Mouse (Mus musculus) embryonic facial prominence, embryonic 12.5 days (tissue): Measurements from ENCODE around the gene F2rl2. TPM values are rescaled to one million over a fixed set of nuclear protein-coding genes. Genes with fewer than 3 reads are reported as not detected.

Experiments
- ATAC-seq: fragments of 200-750 bp; cut with Nextera tagmentation; 2 replicates; pipeline ENCODE4 v1.8.0; 2017; ENCODE audit not compliant: insufficient number of reproducible peaks, insufficient read depth, low FRiP score, low TSS enrichment
- H3K27ac ChIP-seq: fragments of 300-500 bp; sonication (generic); 2 replicates; pipeline ENCODE4 v1.5.1; 2016; ENCODE audit warnings: mild to moderate bottlenecking
- H3K27me3 ChIP-seq: fragments of 300-500 bp; sonication (generic); 2 replicates; pipeline ENCODE4 v1.6.1; 2016; ENCODE audit warnings: mild to moderate bottlenecking, moderate library complexity
- H3K36me3 ChIP-seq: fragments of 300-500 bp; sonication (generic); 2 replicates; pipeline ENCODE4 v1.6.1; 2016; ENCODE audit warnings: mild to moderate bottlenecking
- H3K4me1 ChIP-seq: fragments of 300-500 bp; sonication (generic); 2 replicates; pipeline ENCODE4 v1.6.1; 2016
- H3K4me2 ChIP-seq: fragments of 300-500 bp; sonication (generic); replicated peaks from 2 replicates; pipeline ENCODE4 v1.6.1; 2016; ENCODE audit warnings: mild to moderate bottlenecking, moderate library complexity
- H3K4me3 ChIP-seq: fragments of 300-500 bp; sonication (generic); 2 replicates; pipeline ENCODE4 v1.5.1; 2016; ENCODE audit warnings: mild to moderate bottlenecking
- H3K9ac ChIP-seq: fragments of 300-500 bp; sonication (generic); 2 replicates; pipeline ENCODE4 v1.6.1; 2016; ENCODE audit warnings: mild to moderate bottlenecking, moderate library complexity
- H3K9me3 ChIP-seq: fragments of 300-500 bp; sonication (generic); 2 replicates; pipeline ENCODE4 v1.6.1; 2016; ENCODE audit warnings: mild to moderate bottlenecking, moderate library complexity
- WGBS: fragments of 180-500 bp; shearing (Covaris S2); methylation state at CpG from one replicate; pipeline ENCODE4 v1.1.7; 2016; 5-methylcytosine and 5-hydroxymethylcytosine counted together
- polyA plus RNA-seq: library from polyadenylated mRNA; unstranded; fragments of >200 nt; fragmentation: Nextera tagmentation; extraction: Ambion mirVana; gene quantifications from 2 replicates; pipeline ENCODE4 v1.2.1, GENCODE M21; 2016

F2rl2 gene
- polyA plus RNA-seq, 1 experiment from 2014 or later: 1.2 TPM

DNA sequence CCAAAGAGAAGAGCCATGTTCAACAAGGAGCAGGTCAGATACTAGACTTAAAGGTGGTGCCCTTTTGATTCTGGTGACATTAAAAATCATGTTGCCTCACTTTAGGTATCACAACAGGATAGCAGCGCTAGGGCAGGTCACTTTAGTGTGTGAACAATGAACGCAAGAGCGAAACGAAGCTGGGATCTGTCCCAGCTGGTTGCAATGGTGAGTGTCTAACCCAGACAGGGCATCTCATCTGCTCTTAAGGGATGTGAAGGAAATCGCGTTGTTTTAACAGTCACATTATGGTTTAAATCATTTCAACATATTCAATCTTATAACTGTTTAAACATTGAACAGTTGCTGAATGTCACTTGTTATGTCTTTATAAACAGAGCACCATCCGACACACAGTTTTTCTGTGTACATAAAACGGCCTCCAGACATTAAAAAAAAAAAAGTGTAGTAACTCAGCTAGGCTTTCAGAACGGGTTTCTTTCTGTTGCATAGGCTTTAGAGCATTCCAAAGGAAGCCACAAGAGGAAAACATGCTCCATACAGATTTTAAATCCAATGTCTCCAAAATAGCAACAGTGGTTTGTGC, 46.3 kb downstream of the F2rl2 start:
- no peak overlapping the region for H3K4me2 ChIP-seq
- ATAC-seq: no peak
- no peak overlapping the region for H3K4me3 ChIP-seq
- no peaks in the 10 kb centered on the region for H3K9me3 ChIP-seq
- no peaks in the 10 kb centered on the region for H3K27me3 ChIP-seq
- peaks cover 30% of the 10 kb centered on the region for H3K4me1 ChIP-seq
- WGBS: 66% methylated on average over 9 of the region's 9 CpGs
- no peak overlapping the region for H3K9ac ChIP-seq
- H3K36me3 ChIP-seq: no peaks in the 10 kb centered on the region
- H3K27ac ChIP-seq: peak overlapping the region; percentile 51; the same call in 1 of the 2 replicates

DNA sequence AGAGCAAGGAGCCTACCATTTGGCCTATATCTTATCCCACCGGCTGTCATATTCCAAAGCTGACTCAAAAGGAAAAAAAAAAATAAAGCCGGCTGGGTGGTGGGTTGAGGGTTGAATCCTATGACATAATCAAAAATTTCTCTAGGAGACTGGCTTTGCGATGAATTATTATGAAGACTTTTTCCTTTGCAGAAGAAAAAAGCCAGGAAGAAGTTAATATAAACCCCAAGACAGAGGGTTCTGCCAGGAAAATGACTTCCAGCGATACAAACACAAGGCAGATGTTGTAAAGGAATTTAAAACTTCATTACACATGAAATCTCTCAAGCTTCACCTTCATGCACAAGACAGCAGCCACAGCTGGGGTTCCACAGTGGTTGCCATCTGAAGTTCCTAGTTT, 48.8 kb downstream of the F2rl2 start:
- 46% methylated on average over 4 of the region's 4 CpGs for WGBS
- Histone ChIP-seq H3K9me3 (no peaks in the 10 kb centered on the region), H3K4me1 (peaks cover 27% of the 10 kb centered on the region), H3K36me3 (no peaks in the 10 kb centered on the region), H3K9ac (no peak overlapping the region), H3K27me3 (no peaks in the 10 kb centered on the region), H3K4me2 (no peak overlapping the region), H3K4me3 (no peak overlapping the region), H3K27ac (peak overlapping the region; percentile 58; the same call in 1 of the 2 replicates)
- no peak for ATAC-seq

DNA sequence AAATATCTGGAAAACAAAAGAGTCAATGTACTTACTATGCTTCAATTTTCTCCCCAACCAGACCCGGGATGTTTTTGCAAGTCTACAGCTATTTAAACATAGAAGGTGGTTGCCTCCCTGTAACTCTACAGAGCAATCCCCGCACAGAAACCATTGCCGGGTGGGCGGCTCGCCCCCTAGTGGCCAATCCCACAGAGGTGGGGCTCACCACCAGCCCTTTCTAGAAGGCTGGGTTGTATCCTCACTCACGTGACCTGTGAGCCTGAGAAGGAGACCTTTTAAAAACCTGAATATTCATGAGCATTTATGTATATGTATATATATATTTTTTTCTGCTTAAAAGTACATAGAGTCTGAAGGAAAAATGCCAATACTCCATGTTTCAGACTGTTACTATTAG, 49.9 kb downstream of the F2rl2 start:
- Histone ChIP-seq H3K4me3 (no peak overlapping the region), H3K4me2 (no peak overlapping the region), H3K4me1 (peaks cover 25% of the 10 kb centered on the region), H3K9ac (no peak overlapping the region), H3K9me3 (no peaks in the 10 kb centered on the region), H3K36me3 (no peaks in the 10 kb centered on the region), H3K27ac (no peak overlapping the region), H3K27me3 (no peaks in the 10 kb centered on the region)
- 7% methylated on average over 6 of the region's 6 CpGs for WGBS
- ATAC-seq: peak; percentile 77; the same call in 1 of the 2 replicates

DNA sequence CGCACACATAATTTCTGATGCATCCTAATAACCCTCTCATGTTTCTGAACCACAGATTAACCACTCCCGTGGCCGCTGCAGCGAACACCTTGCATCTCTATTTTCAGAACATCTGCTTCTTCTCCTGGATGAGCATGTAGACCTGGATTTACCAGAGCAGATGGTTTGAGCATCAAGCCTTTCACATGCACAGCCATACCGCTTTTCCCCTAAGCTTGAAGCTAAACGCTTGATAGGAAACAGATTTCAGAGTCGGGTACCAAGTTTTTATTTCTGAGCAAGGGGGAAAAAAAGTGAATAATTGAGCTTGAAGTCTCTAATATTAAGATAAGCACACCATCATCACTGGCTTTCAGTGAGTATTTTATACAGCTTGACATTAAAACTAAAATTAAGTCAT, 50.4 kb downstream of the F2rl2 start:
- Histone ChIP-seq H3K27me3 (no peaks in the 10 kb centered on the region), H3K27ac (peak overlapping the region; percentile 17; the same call in 1 of the 2 replicates), H3K36me3 (no peaks in the 10 kb centered on the region), H3K4me1 (peaks cover 25% of the 10 kb centered on the region), H3K9me3 (no peaks in the 10 kb centered on the region), H3K9ac (no peak overlapping the region), H3K4me3 (no peak overlapping the region), H3K4me2 (no peak overlapping the region)
- ATAC-seq: no peak
- WGBS: 51% methylated on average over 7 of the region's 7 CpGs

DNA sequence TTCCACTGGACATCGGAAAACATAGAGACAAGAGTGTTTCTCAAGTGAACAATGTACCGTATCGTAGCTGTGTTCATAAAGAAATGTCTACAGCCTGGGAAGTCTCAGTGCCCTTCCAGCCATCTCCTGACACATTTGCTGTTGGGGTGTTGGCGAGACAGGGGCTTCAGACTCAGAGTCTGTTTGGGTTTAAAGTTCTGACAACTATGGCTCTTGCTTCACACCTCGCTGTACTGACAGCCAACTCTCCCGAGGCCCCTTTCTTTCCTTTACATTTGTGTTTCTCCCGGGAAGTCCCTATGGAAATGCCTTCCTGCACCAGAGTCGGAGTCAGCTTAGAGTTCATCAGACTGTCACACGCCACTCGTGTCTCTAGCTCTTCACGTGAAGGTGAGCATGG, 50.9 kb downstream of the F2rl2 start:
- Histone ChIP-seq H3K4me2 (no peak overlapping the region), H3K4me1 (peaks cover 25% of the 10 kb centered on the region), H3K4me3 (no peak overlapping the region), H3K27me3 (no peaks in the 10 kb centered on the region), H3K27ac (peak overlapping the region; percentile 54; the same call in 1 of the 2 replicates), H3K9me3 (no peaks in the 10 kb centered on the region), H3K36me3 (no peaks in the 10 kb centered on the region), H3K9ac (no peak overlapping the region)
- 66% methylated on average over 11 of the region's 11 CpGs for WGBS
- ATAC-seq: no peak

Other genes with a start within 250 kb of the F2rl2 start
- gene S100z, start 218.1 kb upstream of the F2rl2 start, polyA plus RNA-seq: 1.6 and 4.2 TPM in 2 replicates
- 0.73 and 0.82 TPM in 2 replicates for gene F2rl1, start 171.6 kb upstream of the F2rl2 start, polyA plus RNA-seq
- gene F2r, start 78.4 kb upstream of the F2rl2 start, polyA plus RNA-seq: 104 and 108 TPM in 2 replicates
- 13.9 and 16.6 TPM in 2 replicates for gene Iqgap2, start 195.1 kb downstream of the F2rl2 start, polyA plus RNA-seq